Mouse (Mus musculus) ovary, postnatal 36 days (tissue): ENCODE results near the gene Miox.
A peak's percentile ranks its signal among the peaks of the same experiment; 100 is the strongest.

Experiments used
- DNase-seq: peaks from one replicate; pipeline ENCODE4 v3.0.0; 2022; ENCODE audit warnings: low spot score, mixed read lengths

The Miox gene

GRCm38 (mm10) chr15:89315190-89315731, 18.9 kb upstream of the Miox start, which contains the start of gene Sbf1:
Sbf1 (minus strand) TSS chr15:89315311.
- peak; percentile 98 for DNase-seq

DNA sequence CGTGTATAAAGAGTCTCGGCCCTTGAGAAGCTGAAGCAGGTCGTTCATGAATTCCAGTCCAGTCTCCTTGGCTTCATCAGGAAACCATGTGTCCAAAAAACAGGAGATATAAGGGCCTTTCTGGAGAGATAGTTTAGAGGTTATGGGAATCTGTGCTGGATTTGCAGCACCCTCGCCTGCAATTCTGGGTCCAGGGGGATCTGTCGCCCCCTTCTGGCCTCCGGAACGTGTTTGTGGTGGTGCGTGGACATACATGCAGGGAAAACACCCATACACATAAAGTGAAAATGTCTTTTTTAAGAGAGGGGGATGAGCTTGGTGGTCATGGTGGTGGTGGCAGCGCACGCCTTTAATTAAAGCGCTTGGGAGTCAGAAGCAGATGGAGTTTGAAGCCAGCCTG, 18.1 kb upstream of the Miox start:
- DNase-seq = peak; percentile 14

- no peak for DNase-seq
Measured at GRCm38 (mm10) chr15:89321264-89321663, 12.9 kb upstream of the Miox start.

DNA sequence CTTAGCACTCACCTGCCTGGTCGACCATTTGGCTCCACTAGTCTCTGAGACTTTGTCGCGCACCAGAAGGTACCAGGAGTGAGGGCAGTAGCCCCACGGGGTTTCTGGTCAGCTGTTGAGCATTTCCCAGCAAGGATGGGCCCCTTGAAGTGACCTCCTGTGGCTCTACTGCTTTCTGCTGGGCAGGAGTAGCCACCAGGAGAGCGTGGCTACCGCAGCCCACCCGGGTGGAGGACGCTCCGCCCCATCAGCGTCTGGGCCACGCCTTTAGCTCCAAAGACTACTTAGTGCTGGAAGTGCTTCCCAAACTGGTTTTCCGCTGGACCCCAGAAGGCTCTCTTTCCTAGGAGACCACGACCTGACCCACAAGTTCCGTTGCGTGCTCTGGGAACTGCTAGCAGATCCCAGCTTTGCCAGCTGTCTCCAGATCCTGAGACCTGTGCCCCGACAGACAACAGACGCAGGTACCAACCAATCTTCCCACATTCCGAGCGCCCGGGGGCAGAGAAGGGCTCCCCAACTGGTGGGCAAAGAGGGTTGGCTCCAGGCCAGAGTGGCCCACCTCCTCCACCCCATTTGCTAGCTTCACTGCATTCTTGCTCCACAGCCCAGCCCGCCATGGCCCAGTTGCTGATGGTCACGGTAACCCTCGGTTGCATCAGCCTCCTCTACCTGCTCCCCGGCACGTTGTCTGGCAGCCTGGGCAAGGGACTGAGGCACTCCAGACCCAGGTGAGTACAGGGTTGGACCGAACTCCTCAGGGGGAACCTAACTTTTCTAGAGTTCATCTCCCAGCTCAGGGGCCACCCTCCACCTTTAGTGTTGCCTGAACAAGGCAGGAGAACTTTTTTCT, 11.3 kb upstream of the Miox start, which contains the start of gene Adm2:
Gene Adm2, plus strand, starts transcription at position 51 of the 853 bp plus-strand sequence.
- DNase-seq = no peak

GRCm38 (mm10) chr15:89323656-89324055, 10.5 kb upstream of the Miox start:
- DNase-seq = no peak

DNA sequence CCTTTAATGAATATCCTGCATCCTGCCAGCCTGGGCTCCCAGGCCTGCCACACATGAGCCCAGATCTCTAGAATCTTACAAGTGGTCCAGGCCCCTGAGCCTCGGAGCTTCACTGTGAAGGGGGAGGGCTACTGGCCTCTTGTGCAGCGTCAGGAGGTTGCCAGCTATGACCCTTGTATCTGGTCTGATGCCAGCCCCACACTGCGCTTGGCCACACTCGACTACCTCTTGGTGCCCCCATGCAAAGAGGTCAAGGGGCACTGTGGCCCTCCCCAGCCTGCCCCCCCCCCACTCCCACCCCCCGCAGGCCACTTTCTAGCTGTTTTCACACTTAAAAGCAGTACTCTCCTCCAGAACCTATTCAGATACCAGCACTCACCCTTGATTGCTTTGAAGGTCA, 7.8 kb upstream of the Miox start:
- no peak for DNase-seq

DNA sequence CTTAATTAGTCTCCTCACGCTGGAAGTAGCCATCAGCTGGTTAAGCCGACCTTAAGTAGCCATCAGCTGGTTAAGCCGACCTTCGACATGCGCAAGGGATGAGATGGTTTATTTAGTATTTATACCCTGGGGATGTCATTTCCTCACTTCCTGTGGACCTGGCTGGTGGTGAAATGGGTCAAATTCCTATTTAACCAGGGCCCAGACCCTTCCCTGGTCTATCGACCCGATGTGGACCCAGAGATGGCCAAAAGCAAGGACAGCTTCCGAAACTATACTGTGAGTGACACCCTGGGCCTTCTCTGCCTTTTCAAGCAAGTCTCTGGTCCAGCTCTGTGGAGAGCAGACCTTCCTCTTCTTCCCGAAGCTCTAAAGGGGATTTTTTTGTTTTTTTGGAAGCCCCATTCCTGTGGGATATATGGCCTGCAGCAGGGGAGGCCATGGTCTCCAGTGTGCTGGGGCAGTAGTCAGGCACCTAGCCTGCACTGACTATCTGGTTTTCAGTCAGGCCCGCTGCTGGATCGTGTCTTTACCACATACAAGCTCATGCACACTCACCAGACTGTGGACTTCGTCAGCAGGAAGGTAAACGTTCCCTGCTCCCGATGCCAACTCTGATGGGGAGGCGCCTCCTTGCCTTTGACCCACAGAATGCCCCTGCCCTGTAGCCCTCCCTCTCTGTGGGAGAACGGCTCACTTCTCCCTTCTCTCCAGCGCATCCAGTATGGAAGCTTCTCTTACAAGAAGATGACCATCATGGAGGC, 758 bp downstream of the Miox start:
- DNase-seq = no peak

DNA sequence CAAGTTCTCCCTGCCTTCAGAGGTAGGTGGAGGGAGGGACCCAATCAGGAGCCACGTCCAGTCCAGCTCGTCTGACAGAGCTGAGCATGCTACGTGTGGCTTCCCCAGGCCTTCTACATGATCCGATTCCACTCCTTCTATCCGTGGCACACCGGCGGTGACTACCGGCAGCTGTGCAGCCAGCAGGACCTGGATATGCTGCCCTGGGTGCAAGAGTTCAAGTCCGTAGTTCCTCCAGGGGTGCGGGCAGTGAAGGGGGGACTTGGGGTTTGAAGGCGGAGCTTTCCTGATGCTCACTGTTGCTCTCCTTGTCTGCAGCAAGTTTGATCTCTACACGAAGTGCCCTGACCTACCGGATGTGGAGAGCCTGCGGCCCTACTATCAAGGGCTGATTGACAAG, 2.2 kb downstream of the Miox start:
- no peak for DNase-seq

- DNase-seq = no peak
Measured at GRCm38 (mm10) chr15:89339696-89340095, 5.5 kb downstream of the Miox start.

- no peak for DNase-seq
Measured at GRCm38 (mm10) chr15:89340136-89340535, 5.9 kb downstream of the Miox start.

DNA sequence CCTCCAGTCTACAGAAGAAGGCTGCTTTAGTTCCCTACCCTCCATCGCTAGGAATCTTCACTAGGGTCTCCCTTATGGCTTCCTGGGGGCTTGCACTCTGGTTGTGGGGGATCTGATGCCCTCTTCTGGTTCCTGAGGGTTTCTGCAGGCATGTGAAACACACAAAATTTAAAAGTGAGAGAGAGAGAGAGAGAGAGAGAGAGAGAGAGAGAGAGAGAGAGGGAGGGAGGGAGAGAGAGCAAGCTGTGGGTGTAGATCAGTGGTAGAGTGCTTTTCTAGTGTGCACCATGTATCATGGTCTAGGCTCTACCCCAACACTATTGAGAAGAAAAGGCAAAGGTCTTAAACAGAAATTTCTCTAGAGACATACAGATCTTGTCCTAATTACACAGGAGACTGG, 7.5 kb downstream of the Miox start:
- DNase-seq = no peak

DNA sequence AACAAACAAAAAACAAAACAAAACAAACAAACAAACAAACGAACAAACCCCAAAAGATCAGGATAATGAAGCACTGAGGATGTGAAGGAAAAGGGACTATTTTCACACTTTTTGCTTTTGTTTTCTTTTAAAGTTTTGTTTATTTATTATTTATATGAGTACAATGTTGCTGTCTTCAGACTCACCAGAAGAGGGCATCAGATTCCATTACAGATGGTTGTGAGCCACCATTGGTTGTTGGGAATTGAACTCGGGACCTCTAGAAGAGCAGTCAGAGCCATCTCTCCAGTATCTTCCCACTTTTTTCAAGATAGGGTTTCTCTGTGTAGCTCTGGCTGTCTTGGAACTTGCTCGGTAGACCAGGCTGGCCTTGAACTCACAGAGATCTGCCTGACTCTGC, 9.1 kb downstream of the Miox start:
- no peak for DNase-seq

DNA sequence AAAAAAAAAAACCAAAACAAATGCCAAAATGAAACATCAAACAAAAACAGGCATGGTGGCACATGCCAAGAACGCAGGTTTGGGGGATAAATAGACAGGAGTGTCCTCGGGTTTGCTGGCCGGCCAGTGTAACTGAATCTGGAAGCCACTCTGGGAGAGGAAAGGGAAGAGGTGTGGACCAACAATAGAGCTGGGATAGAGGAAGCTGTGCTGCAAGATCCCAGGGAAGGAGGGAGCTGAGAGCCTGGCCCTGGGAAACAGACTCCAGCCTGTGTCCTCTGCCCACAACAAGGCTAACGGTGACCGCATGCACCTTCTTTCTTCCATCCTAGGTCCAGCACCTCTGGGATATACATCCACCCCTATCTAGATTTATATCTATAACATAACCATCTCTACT, 16.2 kb downstream of the Miox start:
- no peak for DNase-seq

DNA sequence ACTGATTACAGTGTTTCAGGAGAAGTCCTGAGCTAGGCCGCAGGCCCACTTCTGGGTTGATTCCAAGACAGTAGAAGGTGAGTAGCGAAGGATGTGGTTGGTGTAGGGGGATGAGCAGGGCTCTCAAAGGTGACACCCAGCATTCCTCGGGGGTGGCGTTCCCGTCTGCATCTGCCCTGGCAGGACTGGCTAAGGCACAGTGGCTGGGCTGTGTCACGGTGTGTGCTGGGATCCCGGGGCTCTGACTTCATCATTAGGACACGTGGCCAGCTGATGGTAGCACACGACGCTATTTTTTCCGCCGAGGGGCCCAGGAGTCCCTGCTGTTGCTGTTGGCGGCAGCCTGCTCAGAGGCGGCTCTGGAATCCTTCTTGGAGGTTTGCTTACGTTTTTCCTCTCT, 17.1 kb downstream of the Miox start:
- no peak for DNase-seq

GRCm38 (mm10) chr15:89352054-89352453, 17.9 kb downstream of the Miox start:
- no peak for DNase-seq

GRCm38 (mm10) chr15:89352795-89353194, 18.6 kb downstream of the Miox start:
- no peak for DNase-seq

GRCm38 (mm10) chr15:89353837-89354236, 19.6 kb downstream of the Miox start:
- DNase-seq = no peak

- DNase-seq = no peak
Measured at GRCm38 (mm10) chr15:89354455-89354854, 20.3 kb downstream of the Miox start.

- DNase-seq = peak; percentile 93
Measured at GRCm38 (mm10) chr15:89355241-89356187, 21.3 kb downstream of the Miox start, which contains the start of the genes Lmf2 and Ncaph2. Lmf2 (minus strand) TSS chr15:89355659. Ncaph2 (plus strand) TSS chr15:89355719.

GRCm38 (mm10) chr15:89356372-89356771, 22.2 kb downstream of the Miox start:
- DNase-seq = peak; percentile 69

GRCm38 (mm10) chr15:89358784-89359183, 24.6 kb downstream of the Miox start:
- DNase-seq = no peak

DNA sequence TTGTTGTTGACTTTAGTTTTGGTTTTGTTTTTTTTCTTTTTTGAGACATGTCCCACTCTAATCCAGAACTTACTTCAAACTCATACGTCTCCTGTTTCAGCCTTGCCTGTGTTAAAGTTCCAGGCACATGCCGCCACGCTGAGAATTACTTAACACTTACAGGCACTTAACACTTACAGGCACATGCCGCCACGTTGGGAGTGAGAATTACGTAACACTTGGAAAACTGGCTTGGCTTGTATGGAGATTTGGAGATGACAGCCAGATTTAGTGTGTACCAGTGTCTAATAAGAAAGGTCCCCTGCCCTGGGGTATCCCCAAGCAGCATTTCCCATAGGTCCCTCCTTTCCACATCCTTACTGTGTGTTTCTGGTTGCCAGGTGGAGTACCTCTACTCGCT, 28.9 kb downstream of the Miox start:
- DNase-seq = no peak
